Mouse (Mus musculus) urinary bladder, adult 2 months (tissue): ENCODE data around the gene Gm49354. TPM values are rescaled to one million over a fixed set of nuclear protein-coding genes. Genes with fewer than 3 reads are reported as not detected.

Experiments used
- DNase-seq: peaks from one replicate; pipeline ENCODE4 v3.0.0; 2022; ENCODE audit warnings: low spot score
- polyA plus RNA-seq: library from polyadenylated mRNA; depleted of rRNA; stranded (reverse); fragments of >200 nt; gene quantifications from 2 replicates; pipeline ENCODE4 v1.2.3, GENCODE M21; 2012; rRNA removed

Gene Gm49354
- polyA plus RNA-seq, 1 experiment: not detected

DNA sequence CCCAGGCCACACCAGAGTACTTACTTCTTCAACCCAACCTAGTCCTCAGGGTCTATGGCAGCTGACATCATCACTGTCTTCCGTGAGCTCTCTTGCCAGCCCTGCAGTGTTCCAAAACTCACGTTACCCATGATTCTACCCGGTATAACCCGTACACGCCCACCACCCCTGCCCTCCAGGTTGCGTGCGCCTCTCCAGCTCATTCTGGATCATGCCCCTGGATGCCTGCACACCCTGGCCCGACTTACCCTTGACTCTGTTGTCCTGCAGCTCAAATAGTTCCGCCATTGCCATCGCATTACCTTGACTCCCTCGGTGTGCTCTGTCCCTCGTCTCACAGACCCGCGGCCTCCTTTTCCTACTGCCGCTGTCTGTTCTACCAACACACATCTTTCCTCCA, 71.8 kb downstream of the Gm49354 start, which contains the start of gene Spata31d1a:
Spata31d1a (minus strand) TSS at position 101 of the 400 bp plus-strand sequence.
- no peak for DNase-seq

Other genes with a start within 250 kb of the Gm49354 start
- 19.2 and 23.0 TPM in 2 replicates for gene Agtpbp1, start 197.0 kb downstream of the Gm49354 start, polyA plus RNA-seq
- gene Naa35, start 197.0 kb downstream of the Gm49354 start, polyA plus RNA-seq: 45.8 and 49.5 TPM in 2 replicates
- 8.8 and 10.1 TPM in 2 replicates for gene Golm1, start 106.4 kb downstream of the Gm49354 start, polyA plus RNA-seq
- gene 4921517D22Rik, start 88.1 kb downstream of the Gm49354 start, polyA plus RNA-seq: not detected in 2 replicates
- gene Spata31d1a, start 71.9 kb downstream of the Gm49354 start, polyA plus RNA-seq: not detected in 2 replicates
- gene Spata31d1b, start 70.0 kb downstream of the Gm49354 start, polyA plus RNA-seq: not detected in 2 replicates
- gene Spata31d1d, start 50.5 kb downstream of the Gm49354 start, polyA plus RNA-seq: not detected in 2 replicates
- gene 1700014D04Rik, start 35.5 kb downstream of the Gm49354 start, polyA plus RNA-seq: not detected in 2 replicates
- 95.2 and 104 TPM in 2 replicates for gene Isca1, start 12.4 kb downstream of the Gm49354 start, polyA plus RNA-seq
- 41.6 and 45.5 TPM in 2 replicates for gene Tut7, start 40.9 kb upstream of the Gm49354 start, polyA plus RNA-seq